Mouse (Mus musculus): ENCODE results near the gene Stpg1.

The Stpg1 gene

DNA sequence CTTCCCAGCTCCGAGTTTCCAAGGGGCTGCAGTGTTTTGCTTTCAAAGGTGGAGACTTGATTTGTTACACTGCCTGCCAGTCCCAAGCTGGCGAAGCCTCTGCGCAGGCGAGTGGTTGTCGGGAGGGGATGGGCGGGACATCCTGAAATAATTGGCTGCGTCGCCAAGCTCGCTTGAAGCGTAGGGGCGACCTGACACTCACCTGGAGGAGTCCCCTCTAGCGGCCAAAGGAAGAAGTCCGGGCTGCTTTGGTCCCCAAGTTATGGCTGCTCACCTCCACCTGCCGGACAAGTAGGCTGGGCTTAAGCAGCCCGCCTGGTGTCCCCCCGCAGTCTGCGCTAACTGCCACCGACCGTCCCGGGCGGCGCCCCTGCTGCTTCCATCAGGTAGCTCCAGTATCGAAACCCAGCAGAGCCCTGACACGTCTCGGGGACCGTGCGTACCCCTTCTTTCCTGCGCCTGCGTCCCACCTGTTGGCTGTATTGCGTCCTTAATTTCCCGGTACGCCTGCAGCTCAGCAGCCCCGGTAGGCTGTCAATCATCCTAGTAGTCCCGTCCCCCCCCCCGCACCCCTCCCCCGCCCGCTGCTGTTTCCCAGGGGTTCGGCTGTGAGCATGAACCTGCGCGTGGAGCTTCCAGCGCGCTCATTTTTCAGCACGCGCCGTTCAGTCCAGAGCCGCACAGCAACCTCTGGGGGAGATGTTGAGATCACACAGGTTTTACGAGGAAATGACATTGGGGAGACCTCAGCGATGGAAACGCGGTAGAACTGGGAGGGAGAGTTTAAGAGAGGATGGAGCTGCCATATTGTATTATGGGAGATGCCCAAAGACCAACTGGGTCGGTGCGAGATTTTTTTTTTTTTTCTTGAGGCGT, at the start of gene Stpg1, which contains the start of gene Nipal3:
Gene Stpg1 (plus strand): TSS at position 270 of the 876 bp plus-strand sequence.
Gene Nipal3 (minus strand): TSS at position 518 of the 876 bp plus-strand sequence.
- DNase-seq (ENCODE audit: low spot score in 2 of 2) = peak; percentile 77 to 80

DNA sequence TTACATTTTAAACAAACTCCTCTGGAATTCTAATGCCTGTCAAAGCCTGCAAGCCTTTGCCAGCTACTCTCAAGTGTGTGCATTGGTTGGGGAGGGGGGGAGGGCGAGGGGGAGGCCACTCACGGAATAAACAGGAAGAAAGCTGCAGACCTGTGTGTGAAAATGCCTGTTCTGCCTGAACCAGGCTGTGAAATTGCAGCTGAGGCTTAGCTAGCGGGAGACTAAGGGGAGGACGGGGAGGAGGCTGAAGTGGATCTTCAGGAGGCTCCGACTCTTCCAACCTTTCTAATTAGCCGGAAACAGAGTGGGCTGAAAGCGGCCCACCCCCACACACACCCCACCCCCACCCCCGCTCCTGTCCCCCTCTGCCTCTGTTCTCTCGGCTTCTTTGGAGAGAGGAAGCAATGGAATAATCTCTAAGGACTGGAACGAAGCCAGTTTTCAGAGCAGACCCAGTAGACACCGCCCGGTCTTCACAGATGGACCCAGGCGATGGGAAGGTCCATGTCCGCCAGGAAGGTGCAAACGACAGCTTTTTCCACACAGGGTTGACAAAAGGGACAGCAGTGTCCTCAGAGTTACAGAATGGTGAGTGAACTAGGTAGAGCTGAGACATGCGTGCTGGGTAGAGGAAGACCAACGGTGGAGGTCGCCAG, 43.1 kb upstream of the Stpg1 start:
- no peak for DNase-seq (ENCODE audit: low spot score in 2 of 2)

GRCm38 (mm10) chr4:135453164-135453563, 41.4 kb upstream of the Stpg1 start:
- no peak for DNase-seq (ENCODE audit: low spot score in 2 of 2)

DNA sequence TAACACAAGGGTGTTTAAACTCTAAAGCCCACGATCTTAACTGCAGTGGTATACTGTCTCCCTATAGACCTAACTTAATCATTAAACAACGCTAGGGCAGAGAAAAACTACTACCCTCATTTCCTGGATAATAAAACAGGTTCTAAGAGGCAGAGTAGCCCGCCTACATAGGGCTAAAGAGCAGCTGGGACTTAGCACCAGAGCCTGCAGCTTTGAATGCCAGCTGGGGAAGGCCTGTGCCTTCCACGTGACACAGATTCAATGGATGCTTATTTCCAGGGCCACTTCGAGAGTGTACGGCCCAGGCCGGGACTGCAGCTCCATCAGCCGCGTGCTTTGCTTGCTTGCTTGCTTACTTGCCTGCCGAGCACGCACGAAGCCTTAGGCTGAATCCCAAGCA, 41.0 kb upstream of the Stpg1 start:
- DNase-seq (ENCODE audit: low spot score in 2 of 2) = no peak

GRCm38 (mm10) chr4:135463406-135463805, 31.2 kb upstream of the Stpg1 start:
- no peak for DNase-seq (ENCODE audit: low spot score in 2 of 2)

- DNase-seq (ENCODE audit: low spot score in 2 of 2) = no peak
These were observed 16.7 kb upstream of the Stpg1 start for GRCm38 (mm10) chr4:135477851-135478250.

DNA sequence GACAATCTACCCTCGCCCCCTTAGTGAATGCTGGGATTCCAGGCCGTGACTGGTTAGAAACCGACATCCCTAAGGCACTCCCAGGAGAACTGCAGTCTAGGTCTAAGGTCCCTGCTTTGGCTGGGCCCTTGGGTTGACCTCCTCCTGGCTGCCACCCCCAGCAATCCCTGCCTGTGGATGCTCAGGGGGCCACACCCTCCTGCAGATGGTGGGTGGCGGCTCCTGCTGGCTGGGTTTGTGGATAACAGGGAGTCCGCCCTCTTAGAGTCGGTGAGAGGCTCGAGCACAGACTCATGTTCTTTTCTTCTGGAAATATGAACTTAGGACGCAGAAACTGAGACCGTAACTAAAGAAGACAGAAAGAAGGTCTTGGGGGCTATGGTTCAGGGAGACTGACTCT, 14.2 kb upstream of the Stpg1 start:
- DNase-seq (ENCODE audit: low spot score in 2 of 2) = no peak

DNA sequence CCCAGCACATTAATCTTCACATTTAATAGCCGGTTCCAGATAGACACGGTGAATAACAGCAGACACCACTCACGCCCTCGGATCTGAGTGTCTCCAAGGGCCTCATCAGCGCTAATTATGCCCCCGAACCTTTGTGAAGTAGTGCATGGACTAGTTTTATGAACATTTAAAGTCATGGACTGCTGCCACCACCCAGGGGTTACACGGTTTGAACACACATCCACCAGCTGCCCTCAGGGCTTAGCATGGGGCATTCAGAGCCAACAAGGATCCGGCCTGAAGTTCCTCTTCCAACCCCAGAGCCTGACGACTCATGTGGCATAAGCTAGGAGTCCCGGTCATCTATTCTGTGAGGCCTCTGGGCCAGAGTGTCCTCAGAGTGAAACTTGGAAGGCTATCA, 9.5 kb upstream of the Stpg1 start:
- DNase-seq (ENCODE audit: low spot score in 2 of 2) = no peak

- DNase-seq (ENCODE audit: low spot score in 2 of 2) = no peak
These were observed 8.2 kb upstream of the Stpg1 start for GRCm38 (mm10) chr4:135486352-135486751.

DNA sequence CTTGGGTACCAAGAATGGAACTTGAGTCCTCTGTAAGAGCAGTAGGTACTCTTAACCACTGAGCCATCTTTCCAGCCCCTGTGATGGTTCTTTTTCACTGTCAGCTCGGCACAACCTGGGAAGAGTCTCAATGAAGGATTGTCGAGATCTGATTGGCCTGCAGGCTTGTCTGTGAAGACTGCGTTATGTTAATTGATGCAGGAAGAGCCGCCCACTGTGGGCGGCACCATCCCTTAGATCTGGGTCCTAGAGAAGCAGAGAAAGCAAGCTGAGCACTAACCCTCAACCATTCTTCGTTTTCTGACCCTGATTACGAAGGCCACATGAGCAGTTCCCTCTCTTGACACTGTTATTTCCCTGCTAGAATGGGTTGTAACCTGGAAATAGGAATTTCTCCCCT, 5.3 kb upstream of the Stpg1 start:
- DNase-seq (ENCODE audit: low spot score in 2 of 2) = no peak

DNA sequence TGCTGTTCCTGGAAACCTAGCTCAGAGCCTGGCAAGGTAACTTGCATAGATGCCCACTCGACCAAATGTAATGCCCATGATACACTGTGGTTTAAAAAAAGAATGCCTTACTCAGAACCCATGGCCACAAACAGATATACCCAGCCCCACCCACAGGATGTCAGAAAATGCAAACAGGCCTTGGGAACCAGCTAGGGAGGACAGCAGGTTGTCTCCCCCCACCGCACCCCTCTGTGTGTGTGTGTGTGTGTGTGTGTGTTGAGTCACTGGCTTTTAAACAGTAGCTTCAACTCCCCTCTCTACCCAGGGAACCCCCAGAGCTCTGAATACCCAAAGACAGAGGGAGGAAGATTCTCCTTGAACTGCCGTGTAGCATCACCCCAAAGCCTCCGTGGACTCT, 1.3 kb upstream of the Stpg1 start:
- DNase-seq (ENCODE audit: low spot score in 2 of 2) = no peak

DNA sequence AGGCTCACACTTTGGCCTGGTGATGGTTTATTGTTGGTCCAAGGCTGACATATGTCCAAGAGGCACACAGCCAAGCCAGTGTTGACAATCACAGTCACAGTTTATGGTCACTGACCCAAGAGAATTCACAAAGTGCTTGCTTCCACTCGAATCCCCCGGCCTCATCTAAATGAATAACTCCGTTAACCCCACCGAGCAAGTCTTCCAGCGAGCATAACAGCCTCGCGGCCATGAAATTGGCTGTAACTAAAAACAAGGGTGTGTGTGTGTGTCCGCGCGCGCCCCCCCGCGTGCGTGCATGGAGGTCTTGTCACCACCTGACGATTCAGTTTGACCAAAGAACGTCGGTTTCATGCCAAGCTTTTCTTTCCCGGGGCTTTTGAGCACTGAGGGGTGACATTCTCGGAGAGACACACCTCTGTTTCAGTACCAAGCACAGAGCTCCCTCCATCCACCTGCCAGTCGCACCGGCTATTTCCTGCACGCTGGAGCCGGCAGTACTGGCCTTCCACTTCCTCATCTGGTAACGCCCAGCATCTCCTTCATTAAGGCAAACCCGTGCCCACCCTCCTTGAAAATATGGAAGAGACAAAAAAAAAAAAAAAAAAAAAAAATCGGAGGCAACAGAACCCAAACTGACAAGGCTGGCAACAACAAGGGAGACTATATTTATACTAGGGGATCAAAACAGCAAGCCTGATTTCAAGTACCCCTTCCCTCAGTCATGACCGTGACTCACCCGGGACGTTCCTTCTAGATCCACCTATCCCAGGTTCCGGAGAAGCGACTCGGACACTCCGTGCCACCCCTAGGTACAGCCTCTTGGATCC, 684 bp upstream of the Stpg1 start:
- DNase-seq (ENCODE audit: low spot score in 2 of 2) = peak in 1 of 2 experiments; percentile 24

DNA sequence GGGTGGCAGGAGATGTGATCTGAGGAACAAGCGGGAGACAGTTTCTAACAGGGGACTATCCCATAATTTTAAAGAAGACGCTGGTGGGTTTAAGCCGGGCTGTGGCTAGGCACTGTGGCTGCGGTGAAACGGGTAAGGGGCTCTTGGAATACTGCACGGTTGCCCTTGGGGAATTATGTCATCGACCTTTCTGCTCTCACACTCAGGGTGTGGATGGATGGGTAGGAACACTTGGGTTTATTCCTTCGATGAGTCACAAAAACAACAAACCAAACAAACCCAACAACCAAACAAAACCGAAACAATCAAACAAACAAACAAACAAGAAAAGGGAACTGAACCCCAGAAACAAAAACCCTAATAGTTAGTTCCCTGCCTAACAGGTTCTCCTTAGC, 804 bp downstream of the Stpg1 start:
- no peak for DNase-seq (ENCODE audit: low spot score in 2 of 2)

- no peak for DNase-seq (ENCODE audit: low spot score in 2 of 2)
These were observed 1.2 kb downstream of the Stpg1 start for GRCm38 (mm10) chr4:135495810-135496209.

GRCm38 (mm10) chr4:135498136-135498535, 3.5 kb downstream of the Stpg1 start:
- DNase-seq (ENCODE audit: low spot score in 2 of 2) = no peak

- DNase-seq (ENCODE audit: low spot score in 2 of 2) = no peak
These were observed 5.2 kb downstream of the Stpg1 start for GRCm38 (mm10) chr4:135499831-135500230.

DNA sequence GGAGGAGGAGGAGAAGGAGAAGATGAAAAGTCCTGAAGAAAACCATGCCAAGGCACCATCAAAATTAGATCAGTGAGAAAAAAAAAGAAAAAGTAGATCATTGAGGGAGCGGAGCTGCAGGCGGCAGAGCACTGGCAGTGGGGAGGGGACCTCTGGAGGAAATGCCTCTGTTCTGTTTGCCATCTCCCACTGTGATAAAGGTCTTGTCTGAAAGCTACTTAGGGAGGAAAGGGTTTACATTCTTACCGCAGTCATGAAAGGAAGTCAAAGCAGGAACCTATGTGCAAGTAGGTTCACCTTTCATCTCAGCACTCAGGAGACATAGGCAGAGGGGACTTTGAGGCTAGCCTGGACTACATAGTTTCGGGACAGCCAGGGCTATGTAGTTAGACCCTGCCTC, 7.0 kb downstream of the Stpg1 start:
- DNase-seq (ENCODE audit: low spot score in 2 of 2) = no peak

DNA sequence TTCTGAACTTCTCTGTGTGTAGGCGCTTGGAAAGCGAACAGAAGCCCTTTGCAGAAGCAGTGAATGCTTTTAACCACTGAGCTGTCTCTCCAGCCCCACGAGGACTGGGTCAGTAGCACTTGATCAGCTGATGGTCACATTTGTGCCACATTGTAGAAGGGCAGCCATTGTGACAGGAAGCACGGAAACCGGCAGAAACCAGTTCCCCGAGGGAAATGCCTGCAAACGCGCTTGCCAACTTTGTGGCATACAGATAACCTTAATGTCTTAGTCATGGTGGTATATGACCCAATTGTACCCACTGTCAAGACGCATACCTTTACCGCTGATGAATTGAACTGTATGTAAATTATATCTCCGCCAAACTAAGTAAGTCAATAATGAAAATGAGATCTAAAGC, 11.2 kb downstream of the Stpg1 start:
- no peak for DNase-seq (ENCODE audit: low spot score in 2 of 2)

GRCm38 (mm10) chr4:135507547-135508350, 13.2 kb downstream of the Stpg1 start:
- DNase-seq (ENCODE audit: low spot score in 2 of 2) = peak; percentile 46 to 51

GRCm38 (mm10) chr4:135508419-135509039, 13.9 kb downstream of the Stpg1 start:
- DNase-seq (ENCODE audit: low spot score in 2 of 2) = peak; percentile 54 to 85

GRCm38 (mm10) chr4:135509515-135509914, 14.9 kb downstream of the Stpg1 start:
- no peak for DNase-seq (ENCODE audit: low spot score in 2 of 2)
